In the genomic region with DNA sequence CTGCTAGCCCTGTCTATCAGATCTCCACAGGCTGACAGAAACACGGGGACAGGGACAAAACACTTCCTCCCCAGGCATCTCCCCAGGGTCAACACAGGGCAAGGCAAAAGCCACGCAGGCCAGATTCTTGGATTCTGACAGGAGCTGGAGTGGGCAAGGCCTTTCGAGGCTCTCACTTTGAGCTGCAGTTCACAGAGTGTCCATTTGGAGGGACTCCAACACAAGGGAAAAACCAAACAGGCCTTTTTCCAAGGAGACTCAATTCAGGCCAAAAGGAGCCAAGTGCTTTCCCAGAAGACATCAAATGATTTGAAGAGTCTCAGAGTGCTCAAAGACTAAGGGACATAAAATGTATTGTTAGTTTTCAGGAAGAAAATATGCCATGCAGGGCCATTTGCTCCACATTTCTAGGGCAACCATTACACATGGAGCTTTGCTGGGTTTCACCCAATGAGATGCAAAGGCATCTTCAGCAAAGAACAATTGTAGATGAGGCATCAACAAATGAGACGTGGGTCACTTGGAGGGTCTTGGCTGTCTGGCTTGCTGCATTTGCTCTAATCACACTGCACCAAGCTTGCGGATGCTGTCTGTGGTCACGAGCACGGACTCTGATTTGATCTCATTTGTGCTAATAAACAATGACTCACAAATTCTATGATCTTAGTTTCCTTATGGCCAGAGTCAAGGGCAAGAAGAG, we compare ENCODE assay signal across 8 mouse cellular contexts.
DNase-seq lines count a peak whose midpoint lies in the region; ATAC-seq lines count a peak whose summit lies in the region.

No protein-coding gene starts in this region.

- no peak overlapping the region for H3K4me2 ChIP-seq in heart, embryonic 11.5 days

- 61% methylated on average over 7 of the region's 7 CpGs for WGBS in heart, embryonic 11.5 days (ENCODE audit: insufficient replicate concordance)

- no peak overlapping the region for H3K9ac ChIP-seq in heart, embryonic 11.5 days (ENCODE audit: low read depth, low read length)

- no peak for ATAC-seq in heart, embryonic 11.5 days (replicated peaks; ENCODE audit: insufficient number of reproducible peaks, low FRiP score, low TSS enrichment)
- no peak for ATAC-seq in erythroid progenitor cell, adult 5-6 weeks (replicated peaks; ENCODE audit: low FRiP score, poor library complexity, severe bottlenecking)

- H3K9me3 ChIP-seq in heart, embryonic 11.5 days (replicated peaks; ENCODE audit: control insufficient read depth, low read length), result no peaks in the 10 kb centered on the region

- DNase-seq in heart, adult 18-20 months, result peak; percentile 69 to 82
- DNase-seq in adipocyte (ENCODE audit: low spot score), result peak; percentile 91
- DNase-seq in embryo, embryonic 11 days, result peak; percentile 64
- DNase-seq in induced T-regulatory cell, adult 2 months (ENCODE audit: low read depth), result peak; percentile 27
- peak; percentile 69 to 77 for DNase-seq in left cerebral cortex, postnatal 14 days (ENCODE audit: low spot score in 2 of 2)
- DNase-seq in retina, adult 2 months (ENCODE audit: low read depth, low spot score), result peak; percentile 30

- no peaks in the 10 kb centered on the region for H3K27me3 ChIP-seq in heart, embryonic 11.5 days (ENCODE audit: control insufficient read depth, insufficient read depth, low read length)

- H3K4me3 ChIP-seq in heart, embryonic 11.5 days (ENCODE audit: low read depth, low read length), result no peak overlapping the region

- intact Hi-C loops in left cerebral cortex, postnatal 14 days (cut with DNase I), result loop anchor here (1.0 to 5.0 kb wide), 2 partner anchors 350 to 391 kb away; no protein-coding TSS in a partner anchor

- H3K36me3 ChIP-seq in heart, embryonic 11.5 days (ENCODE audit: control insufficient read depth, insufficient read depth, low read length), result no peaks in the 10 kb centered on the region

- no peaks in the 10 kb centered on the region; the same call in 1 of the 2 replicates for H3K4me1 ChIP-seq in heart, embryonic 11.5 days (ENCODE audit: control insufficient read depth, insufficient read depth, low read length)

- no peak overlapping the region for H3K27ac ChIP-seq in heart, embryonic 11.5 days (ENCODE audit: low read depth, low read length)

Comparison
In these comparisons a context has a peak if more than half of its experiments do, and no peak if none do; other contexts are left out.
1. DNase-seq: peak in every context shown above with its lines; median percentile 91 in adipocyte; 76 in heart, adult 18-20 months; 73 in left cerebral cortex, postnatal 14 days; 64 in embryo, embryonic 11 days; 30 in retina, adult 2 months; 27 in induced T-regulatory cell, adult 2 months.